Mouse (Mus musculus): Measurements from ENCODE around the gene Slco2a1. TPM values are rescaled to one million over a fixed set of nuclear protein-coding genes. Genes with fewer than 3 reads are reported as not detected.

Gene Slco2a1
- polyA plus RNA-seq, 1 experiment, result 0.77 TPM

- Histone ChIP-seq H3K4me1 (ENCODE audit: control insufficient read depth, insufficient read depth, low read length) (no peaks in the 10 kb centered on the region; the same call in 1 of the 2 replicates), H3K4me3 (replicated peaks; ENCODE audit: control insufficient read depth, low read depth, low read length) (no peak overlapping the region), H3K27ac (ENCODE audit: control insufficient read depth, insufficient read depth, low read depth, low read length, poor library complexity) (no peak overlapping the region)
- 46% methylated on average over 8 of the region's 8 CpGs for WGBS
- TF ChIP-seq CTCF (IDR thresholded peaks at IDR 0.05; ENCODE audit: control insufficient read depth, insufficient read depth, low read length), result no peak
- no peak for TF ChIP-seq POLR2A (IDR thresholded peaks at IDR 0.05; ENCODE audit: borderline replicate concordance, control insufficient read depth, low read depth, low read length)
Observed at GRCm38 (mm10) chr9:102961356-102962092, 27.0 kb upstream of the Slco2a1 start.

DNA sequence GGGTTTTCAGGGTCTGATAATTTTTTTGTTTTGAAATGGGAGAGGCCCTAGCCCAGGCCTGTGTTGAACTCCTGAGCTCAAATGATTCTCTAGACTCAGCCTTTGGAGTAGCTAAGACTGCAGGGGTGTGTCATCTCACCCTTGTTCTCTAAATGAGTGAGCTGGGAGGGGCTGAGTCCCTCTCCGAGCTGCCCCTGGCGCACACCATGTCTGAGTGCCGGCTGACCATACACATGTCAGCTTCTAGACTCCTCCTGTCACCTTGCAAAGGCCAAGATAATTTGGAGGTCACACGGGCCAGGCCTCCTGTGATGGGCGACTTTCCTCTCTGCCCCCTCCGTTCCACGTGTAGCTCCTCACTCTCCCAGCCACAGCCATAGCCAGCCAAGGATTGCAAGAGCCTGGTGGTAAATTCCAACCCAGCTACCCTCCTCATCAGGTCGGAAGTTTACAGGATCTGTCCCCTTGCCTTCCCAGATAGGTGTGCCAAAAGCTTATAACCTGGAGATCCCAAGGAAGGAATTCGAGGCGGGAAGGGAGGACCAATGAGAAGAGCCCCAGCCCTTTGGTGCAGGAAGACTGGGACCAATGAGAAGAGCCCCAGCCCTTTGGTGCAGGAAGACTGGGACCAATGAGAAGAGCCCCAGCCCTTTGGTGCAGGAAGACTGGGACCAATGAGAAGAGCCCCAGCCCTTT is 26.3 kb upstream of the Slco2a1 start:
- Histone ChIP-seq H3K4me3 (replicated peaks; ENCODE audit: control insufficient read depth, low read depth, low read length) (no peak overlapping the region), H3K4me1 (ENCODE audit: control insufficient read depth, insufficient read depth, low read length) (no peaks in the 10 kb centered on the region; the same call in 1 of the 2 replicates), H3K27ac (ENCODE audit: control insufficient read depth, insufficient read depth, low read depth, low read length, poor library complexity) (no peak overlapping the region)
- WGBS, result 86% methylated on average over 10 of the region's 10 CpGs
- TF ChIP-seq CTCF (IDR thresholded peaks at IDR 0.05; ENCODE audit: control insufficient read depth, insufficient read depth, low read length), result no peak
- TF ChIP-seq POLR2A (IDR thresholded peaks at IDR 0.05; ENCODE audit: borderline replicate concordance, control insufficient read depth, low read depth, low read length), result no peak

GRCm38 (mm10) chr9:102963321-102963720 is 25.2 kb upstream of the Slco2a1 start:
- H3K27ac ChIP-seq (ENCODE audit: control insufficient read depth, insufficient read depth, low read depth, low read length, poor library complexity), result no peak overlapping the region
- H3K4me1 ChIP-seq (ENCODE audit: control insufficient read depth, insufficient read depth, low read length), result no peaks in the 10 kb centered on the region; the same call in 1 of the 2 replicates
- 79% methylated on average over 7 of the region's 7 CpGs for WGBS
- no peak overlapping the region for H3K4me3 ChIP-seq (replicated peaks; ENCODE audit: control insufficient read depth, low read depth, low read length)
- TF ChIP-seq CTCF (IDR thresholded peaks at IDR 0.05; ENCODE audit: control insufficient read depth, insufficient read depth, low read length) (no peak), POLR2A (IDR thresholded peaks at IDR 0.05; ENCODE audit: borderline replicate concordance, control insufficient read depth, low read depth, low read length) (no peak)

- no peak overlapping the region for H3K4me3 ChIP-seq (replicated peaks; ENCODE audit: control insufficient read depth, low read depth, low read length)
- TF ChIP-seq POLR2A (IDR thresholded peaks at IDR 0.05; ENCODE audit: borderline replicate concordance, control insufficient read depth, low read depth, low read length), result no peak
- no peak for TF ChIP-seq CTCF (IDR thresholded peaks at IDR 0.05; ENCODE audit: control insufficient read depth, insufficient read depth, low read length)
- no peaks in the 10 kb centered on the region; the same call in 1 of the 2 replicates for H3K4me1 ChIP-seq (ENCODE audit: control insufficient read depth, insufficient read depth, low read length)
- WGBS, result 88% methylated on average over 9 of the region's 9 CpGs
- no peak overlapping the region for H3K27ac ChIP-seq (ENCODE audit: control insufficient read depth, insufficient read depth, low read depth, low read length, poor library complexity)
Observed at GRCm38 (mm10) chr9:102964644-102965043, 23.9 kb upstream of the Slco2a1 start.

DNA sequence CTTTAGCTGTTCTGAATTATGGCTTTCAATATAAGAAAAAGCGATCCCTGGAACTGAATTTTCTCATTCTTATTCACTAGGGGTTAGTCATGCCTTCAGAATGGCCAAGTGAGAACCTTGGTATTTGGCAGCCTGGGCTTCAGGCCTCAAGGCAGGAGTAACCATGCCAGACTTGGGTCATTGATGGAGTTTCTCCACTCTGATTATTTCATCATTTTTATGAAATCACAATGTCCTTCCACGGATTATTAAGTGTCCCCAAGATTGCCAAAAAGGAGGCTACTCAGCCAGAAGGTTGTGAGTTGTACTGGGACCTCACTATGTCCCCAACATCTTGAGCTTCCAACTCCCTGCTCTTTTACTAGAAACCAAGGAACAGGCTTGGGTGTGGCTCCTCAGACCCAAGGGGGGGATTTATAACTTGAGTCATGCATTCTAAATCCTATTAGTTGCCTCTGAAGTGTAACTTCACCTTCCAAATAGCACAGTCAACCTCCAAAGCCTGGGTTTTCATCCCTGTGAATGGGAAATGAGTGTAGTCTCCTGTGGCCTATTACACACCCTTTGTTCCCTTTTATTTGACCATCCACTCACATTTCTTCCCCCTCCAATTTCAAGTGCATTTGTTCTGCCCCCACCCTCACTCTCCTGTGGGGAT is 16.0 kb upstream of the Slco2a1 start:
- TF ChIP-seq POLR2A (IDR thresholded peaks at IDR 0.05; ENCODE audit: borderline replicate concordance, control insufficient read depth, low read depth, low read length) (no peak), CTCF (IDR thresholded peaks at IDR 0.05; ENCODE audit: control insufficient read depth, insufficient read depth, low read length) (no peak)
- Histone ChIP-seq H3K27ac (ENCODE audit: control insufficient read depth, insufficient read depth, low read depth, low read length, poor library complexity) (no peak overlapping the region), H3K4me1 (ENCODE audit: control insufficient read depth, insufficient read depth, low read length) (no peaks in the 10 kb centered on the region), H3K4me3 (replicated peaks; ENCODE audit: control insufficient read depth, low read depth, low read length) (no peak overlapping the region)
- 69% methylated on average over 2 of the region's 2 CpGs for WGBS

GRCm38 (mm10) chr9:102975887-102976286 is 12.6 kb upstream of the Slco2a1 start:
- Histone ChIP-seq H3K4me1 (ENCODE audit: control insufficient read depth, insufficient read depth, low read length) (no peaks in the 10 kb centered on the region), H3K4me3 (replicated peaks; ENCODE audit: control insufficient read depth, low read depth, low read length) (no peak overlapping the region), H3K27ac (ENCODE audit: control insufficient read depth, insufficient read depth, low read depth, low read length, poor library complexity) (no peak overlapping the region)
- 77% methylated on average over 2 of the region's 2 CpGs for WGBS
- TF ChIP-seq CTCF (IDR thresholded peaks at IDR 0.05; ENCODE audit: control insufficient read depth, insufficient read depth, low read length), result no peak

DNA sequence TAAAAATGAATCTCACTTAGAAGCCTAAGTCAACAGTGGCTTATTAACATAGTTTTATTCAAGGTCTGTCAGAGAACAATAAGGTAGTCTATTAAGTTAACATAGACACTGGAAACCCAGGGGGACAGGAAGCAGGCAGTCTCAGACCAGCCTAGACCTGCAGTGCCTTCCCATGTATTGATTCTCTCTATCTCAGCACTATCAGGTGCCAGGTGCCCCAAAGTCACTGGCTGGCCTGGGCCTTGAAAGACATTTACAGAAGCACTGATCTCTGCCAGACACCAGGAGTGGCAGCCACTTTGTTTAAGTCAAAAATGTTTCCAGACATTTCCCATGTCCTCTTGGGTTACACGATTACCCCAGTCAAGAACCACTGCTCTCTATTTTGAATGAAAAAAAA is 11.4 kb upstream of the Slco2a1 start:
- Histone ChIP-seq H3K27ac (ENCODE audit: control insufficient read depth, insufficient read depth, low read depth, low read length, poor library complexity) (no peak overlapping the region), H3K4me3 (replicated peaks; ENCODE audit: control insufficient read depth, low read depth, low read length) (no peak overlapping the region), H3K4me1 (ENCODE audit: control insufficient read depth, insufficient read depth, low read length) (no peaks in the 10 kb centered on the region)
- WGBS, result 76% methylated on average over 1 of the region's 1 CpGs
- TF ChIP-seq CTCF (IDR thresholded peaks at IDR 0.05; ENCODE audit: control insufficient read depth, insufficient read depth, low read length) (no peak), POLR2A (IDR thresholded peaks at IDR 0.05; ENCODE audit: borderline replicate concordance, control insufficient read depth, low read depth, low read length) (no peak)

- TF ChIP-seq POLR2A (IDR thresholded peaks at IDR 0.05; ENCODE audit: borderline replicate concordance, control insufficient read depth, low read depth, low read length) (no peak), CTCF (IDR thresholded peaks at IDR 0.05; ENCODE audit: control insufficient read depth, insufficient read depth, low read length) (no peak)
- Histone ChIP-seq H3K4me3 (replicated peaks; ENCODE audit: control insufficient read depth, low read depth, low read length) (no peak overlapping the region), H3K4me1 (ENCODE audit: control insufficient read depth, insufficient read depth, low read length) (no peaks in the 10 kb centered on the region), H3K27ac (ENCODE audit: control insufficient read depth, insufficient read depth, low read depth, low read length, poor library complexity) (no peak overlapping the region)
- WGBS, result 76% methylated on average over 9 of the region's 9 CpGs
Observed at GRCm38 (mm10) chr9:102977791-102978492, 10.6 kb upstream of the Slco2a1 start.

Measured in bone marrow, adult 2 months (tissue).